Mouse (Mus musculus): Measurements from ENCODE around the gene Trank1.

Gene Trank1

DNA sequence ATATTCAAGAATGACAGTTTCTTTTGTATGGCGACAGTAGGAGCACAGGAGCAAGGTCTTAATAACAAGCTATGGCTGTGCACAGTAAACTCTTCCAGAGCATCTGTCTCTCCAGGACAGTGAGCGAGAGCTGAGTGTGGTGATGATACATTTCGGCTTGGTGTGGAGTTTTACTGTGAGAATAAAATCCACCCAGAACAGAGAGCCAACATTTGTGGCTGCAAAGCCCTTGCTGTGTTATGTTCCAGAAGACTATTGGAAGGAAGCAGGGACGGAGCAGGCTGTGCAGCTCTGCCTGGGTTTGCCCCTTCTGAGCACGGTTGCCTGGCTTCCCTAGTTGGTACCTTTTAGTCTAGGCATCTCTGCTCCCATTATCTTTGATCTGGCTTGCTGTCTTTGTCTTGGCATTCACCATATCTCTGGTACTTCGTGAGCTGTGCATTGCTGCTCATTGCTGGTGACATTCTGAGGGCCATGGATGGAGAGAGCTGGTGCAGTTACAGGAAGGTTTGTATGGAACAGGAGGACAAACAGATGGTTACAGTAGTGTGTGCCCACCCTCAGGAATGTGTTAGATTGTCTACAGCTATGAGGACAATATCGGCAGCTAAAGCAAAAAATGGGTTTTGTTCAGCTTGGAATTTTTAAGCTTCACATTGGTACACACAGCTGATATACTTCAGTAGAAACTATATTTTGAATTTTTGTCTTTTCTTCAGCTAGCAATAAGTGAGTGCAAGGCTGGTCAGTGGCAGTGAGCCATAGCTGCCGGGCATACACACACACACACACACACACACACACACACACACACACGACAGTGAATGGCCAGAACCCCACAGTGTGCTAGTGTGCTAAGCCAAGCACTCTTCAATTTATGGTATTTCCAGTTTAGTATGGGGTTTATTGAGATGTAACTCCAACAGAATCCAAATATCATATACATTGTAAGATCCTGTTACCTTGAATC lies 69.8 kb downstream of the Trank1 start:
- in situ Hi-C loops (cut with MboI, MseI): no loop called here

DNA sequence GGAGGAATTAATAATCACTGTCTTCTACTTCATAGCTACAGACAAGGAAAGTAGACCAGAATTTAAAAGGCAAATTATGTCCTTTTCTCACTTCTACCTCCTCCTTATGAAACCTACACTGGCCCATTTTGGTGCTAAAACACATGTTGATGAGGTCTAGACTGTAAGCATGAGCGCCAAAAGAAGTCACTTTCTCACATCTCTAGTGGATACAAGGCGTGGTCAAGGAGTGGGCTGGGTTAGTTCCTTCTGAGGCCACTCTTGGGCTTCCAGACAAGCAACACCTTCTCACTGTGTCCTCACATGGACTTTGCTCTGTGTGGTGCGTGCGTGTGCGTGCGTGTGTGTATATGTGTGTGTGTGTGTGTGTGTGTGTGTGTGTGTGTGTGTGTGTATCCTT lies 70.9 kb downstream of the Trank1 start:
- in situ Hi-C loops (cut with MboI, MseI): no loop called here

DNA sequence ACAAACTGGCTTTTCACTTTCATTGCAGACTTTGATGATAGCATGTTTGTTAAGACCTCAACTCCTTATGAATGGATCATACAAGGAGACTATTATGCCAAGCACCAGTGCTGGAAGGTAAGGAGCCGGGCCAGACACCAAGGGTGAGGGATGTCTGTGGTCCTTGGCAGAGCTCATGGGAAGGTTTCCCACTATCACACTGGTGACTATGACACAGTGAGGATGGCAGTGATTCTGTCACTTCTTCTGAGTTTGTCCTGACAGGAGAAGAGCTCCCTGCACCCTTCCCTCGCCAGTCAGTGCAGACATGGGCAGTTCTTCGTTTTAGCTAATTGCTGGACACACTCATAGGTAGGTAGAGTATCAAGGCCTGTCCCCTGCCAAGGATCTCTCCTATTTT lies 71.5 kb downstream of the Trank1 start:
- in situ Hi-C loops (cut with MboI, MseI): no loop called here

GRCm38 (mm10) chr9:111383756-111384155 lies 72.2 kb downstream of the Trank1 start:
- in situ Hi-C loops (cut with MboI, MseI): no loop called here

GRCm38 (mm10) chr9:111385526-111386491 lies 74.3 kb downstream of the Trank1 start:
- in situ Hi-C loops (cut with MboI, MseI): no loop called here

DNA sequence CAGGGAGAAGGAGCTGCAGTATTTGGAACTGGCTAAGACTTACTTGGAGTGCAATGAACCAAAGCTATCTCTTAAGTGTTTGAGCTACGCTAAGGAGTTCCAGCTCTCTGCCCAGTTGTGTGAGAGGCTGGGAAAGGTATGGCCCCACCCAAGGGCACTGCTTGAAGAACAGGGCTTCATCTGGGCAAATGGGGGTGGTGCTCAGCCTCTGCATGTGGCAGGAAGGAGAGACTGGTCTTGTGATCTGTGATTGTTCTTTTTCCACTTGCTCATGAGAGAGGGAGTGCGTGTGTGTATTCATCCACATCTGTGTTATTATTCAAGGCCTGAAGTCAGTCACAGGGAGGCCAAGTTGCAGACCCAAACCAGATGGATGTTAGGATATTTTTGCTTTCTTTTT lies 75.0 kb downstream of the Trank1 start:
- in situ Hi-C loops (cut with MboI, MseI): no loop called here

- in situ Hi-C loops (cut with MboI, MseI): no loop called here
Measured at GRCm38 (mm10) chr9:111387576-111387975, 76.0 kb downstream of the Trank1 start.

- in situ Hi-C loops (cut with MboI, MseI): no loop called here
Measured at GRCm38 (mm10) chr9:111390016-111390415, 78.5 kb downstream of the Trank1 start.

GRCm38 (mm10) chr9:111391036-111391435 lies 79.5 kb downstream of the Trank1 start:
- in situ Hi-C loops (cut with MboI, MseI): no loop called here

DNA sequence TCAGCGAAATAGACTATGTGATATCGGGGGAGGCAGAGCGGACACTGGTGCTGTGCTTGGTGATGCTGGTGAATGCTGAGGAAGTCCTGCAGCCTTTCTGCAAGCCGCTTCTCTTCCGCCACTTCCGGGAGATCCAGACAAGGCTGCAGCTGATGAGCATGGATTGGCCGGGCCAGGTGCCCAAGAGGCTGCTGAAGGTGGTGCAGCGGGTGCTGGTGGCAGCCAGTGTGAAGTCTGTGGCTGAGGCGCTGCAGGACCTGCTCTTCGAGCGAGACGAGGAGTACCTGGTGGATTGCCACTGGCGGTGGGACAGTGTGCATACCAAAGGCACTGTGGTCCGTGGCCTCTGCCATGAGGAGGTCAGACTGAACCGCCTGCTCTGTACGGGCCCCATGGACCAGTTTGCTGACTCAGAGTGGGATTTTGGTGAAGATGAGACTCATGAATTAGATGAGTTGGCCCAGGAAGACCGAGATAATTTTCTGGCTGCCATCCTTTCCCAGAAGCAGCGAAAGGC lies 80.4 kb downstream of the Trank1 start:
- in situ Hi-C loops (cut with MboI, MseI): no loop called here

- in situ Hi-C loops (cut with MboI, MseI): no loop called here
Measured at GRCm38 (mm10) chr9:111395265-111395664, 83.7 kb downstream of the Trank1 start.

GRCm38 (mm10) chr9:111398059-111398458 lies 86.5 kb downstream of the Trank1 start:
- in situ Hi-C loops (cut with MboI, MseI): no loop called here

DNA sequence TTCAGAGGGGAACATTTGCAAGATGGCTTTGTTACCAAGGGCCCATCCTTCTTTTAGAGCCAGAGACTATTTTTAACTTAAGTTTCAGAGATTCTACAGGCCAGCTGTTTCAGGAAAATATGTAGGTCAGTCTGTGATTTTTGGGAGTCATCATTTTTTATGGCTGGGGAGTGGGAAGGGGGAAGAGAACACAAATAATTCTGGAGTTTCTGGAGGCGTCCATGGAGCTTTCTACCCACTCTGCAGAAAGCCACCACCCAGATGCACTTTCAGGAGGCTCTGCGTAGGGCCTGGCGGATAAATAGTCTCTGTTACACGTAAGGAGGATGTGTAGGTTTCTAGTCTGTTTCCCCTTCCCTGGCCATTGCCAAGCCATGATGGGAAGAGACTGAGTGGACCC lies 88.5 kb downstream of the Trank1 start:
- in situ Hi-C loops (cut with MboI, MseI): no loop called here

DNA sequence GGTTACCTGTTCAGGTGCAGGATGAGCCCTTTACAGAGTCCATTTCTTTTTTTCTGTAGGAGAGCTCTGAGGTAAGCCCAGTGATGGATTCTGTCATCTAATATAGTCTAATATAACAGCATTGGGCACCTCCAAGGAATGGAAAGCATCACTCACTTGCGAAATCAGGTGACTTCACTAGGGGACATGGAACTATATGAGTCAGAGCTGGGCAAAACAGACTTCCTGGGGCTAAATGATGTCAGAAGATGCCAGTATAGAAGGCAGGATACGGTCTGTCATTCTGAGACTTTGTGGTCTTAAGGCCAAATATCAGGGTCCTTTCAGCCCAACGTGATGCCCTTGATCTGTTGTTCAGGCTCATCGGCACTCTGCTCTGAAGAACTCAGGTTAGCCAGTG lies 91.6 kb downstream of the Trank1 start:
- in situ Hi-C loops (cut with MboI, MseI): no loop called here

DNA sequence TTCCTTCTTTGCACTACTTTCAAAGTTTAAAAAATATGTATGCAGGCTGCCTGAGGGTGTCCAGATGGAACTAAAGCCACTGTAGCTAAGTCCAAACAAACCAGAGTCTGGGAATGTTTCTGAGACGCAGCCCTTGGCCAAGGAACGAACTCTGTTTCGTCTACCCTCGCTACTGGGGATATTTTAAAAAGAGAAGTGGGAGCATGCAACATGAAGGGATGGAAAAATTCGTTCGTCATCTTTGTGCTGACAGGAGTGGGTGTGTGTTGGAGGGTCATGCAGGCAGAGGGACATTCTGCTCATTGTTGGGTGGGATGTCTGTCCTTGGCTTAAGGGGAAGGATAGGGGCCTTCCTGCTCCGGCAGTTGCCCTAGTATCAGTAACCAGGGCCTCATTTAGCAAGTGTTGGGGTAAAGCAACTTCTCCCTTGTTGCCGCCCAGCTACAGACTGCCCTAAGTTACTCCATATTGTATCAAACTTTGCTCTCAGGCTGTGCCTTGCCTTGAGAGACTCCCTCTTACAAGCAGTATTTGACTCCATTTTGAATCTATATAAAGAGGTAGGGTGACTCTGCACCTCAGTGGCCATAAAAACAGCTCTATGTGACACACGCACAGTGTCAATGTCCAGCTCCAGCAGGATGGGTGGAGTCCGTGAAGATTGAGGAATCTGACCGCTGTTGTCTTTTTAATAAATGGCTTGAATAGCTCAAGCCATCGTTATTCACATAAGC lies 93.0 kb downstream of the Trank1 start:
- in situ Hi-C loops (cut with MboI, MseI): no loop called here

GRCm38 (mm10) chr9:111405080-111405428 lies 93.5 kb downstream of the Trank1 start:
- in situ Hi-C loops (cut with MboI, MseI): no loop called here

GRCm38 (mm10) chr9:111408012-111408411 lies 96.5 kb downstream of the Trank1 start:
- in situ Hi-C loops (cut with MboI, MseI): no loop called here

GRCm38 (mm10) chr9:111408427-111408826 lies 96.9 kb downstream of the Trank1 start:
- in situ Hi-C loops (cut with MboI, MseI): no loop called here

DNA sequence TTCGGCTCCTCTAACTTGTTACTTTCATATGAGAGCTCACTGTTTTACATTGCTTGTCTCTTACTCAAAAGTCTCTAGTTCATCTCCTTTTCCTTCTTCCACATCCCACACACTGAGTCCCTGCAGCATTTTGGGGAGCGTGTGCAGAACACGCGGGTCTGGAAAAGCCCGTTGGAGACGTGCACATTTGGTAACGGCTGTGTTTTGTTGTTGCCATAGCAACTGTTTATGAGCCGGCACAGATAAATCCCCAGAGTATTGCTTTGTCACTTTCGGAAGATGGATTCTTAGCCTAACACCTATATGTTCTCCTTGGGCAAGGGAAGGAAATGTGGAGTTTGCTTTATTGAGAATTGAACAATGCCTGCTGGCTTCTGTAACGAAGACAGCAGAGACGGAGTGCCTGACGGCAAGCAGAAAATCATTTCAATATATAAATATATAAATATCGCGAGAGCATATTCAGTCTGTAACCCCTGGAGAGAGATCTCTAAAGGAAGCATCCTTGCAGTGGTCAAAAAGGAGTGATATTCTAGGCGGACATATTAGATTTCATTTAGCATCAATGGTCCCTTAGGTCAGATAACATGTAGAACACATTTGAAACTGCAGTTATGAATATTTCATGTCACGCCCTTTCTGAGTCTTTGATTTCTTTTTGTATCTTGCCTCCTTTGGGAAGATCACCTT lies 101.1 kb downstream of the Trank1 start:
- in situ Hi-C loops (cut with MboI, MseI): no loop called here

GRCm38 (mm10) chr9:111421862-111422261 lies 110.3 kb downstream of the Trank1 start:
- in situ Hi-C loops (cut with MboI, MseI): no loop called here

DNA sequence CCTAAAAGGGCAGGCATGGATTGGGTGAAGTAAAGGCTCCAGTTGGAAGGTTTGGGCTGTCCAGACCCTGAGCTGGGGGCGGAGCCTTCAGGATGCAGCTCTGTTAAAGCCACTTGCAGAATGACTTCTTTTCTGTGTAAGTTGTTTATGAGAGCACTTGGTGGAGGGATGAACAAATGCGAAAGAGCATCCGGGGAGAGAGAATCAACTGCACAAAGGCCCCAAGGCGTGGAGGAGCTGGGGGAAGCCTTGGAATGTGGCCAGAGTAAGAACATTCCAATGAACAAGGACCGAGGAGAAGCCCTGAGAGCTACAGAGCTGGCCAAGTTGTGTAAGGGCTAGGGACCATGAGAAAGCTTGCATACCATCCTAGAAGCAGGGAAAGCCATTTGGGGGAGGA lies 111.0 kb downstream of the Trank1 start:
- in situ Hi-C loops (cut with MboI, MseI): no loop called here
